Mouse (Mus musculus): ENCODE data around the gene Zfp710. TPM values are rescaled to one million over a fixed set of nuclear protein-coding genes. Genes with fewer than 3 reads are reported as not detected.
"Not testable (repeated sequence)": the region's sequence is repeated elsewhere in the genome, so short reads cannot be mapped to it uniquely, and the experiment has no call there.

Zfp710 gene
- polyA plus RNA-seq (2012; rRNA removed) (24.7 and 35.5 TPM in 2 replicates), polyA plus RNA-seq (2014; fragmentation: Nextera tagmentation; extraction: Ambion mirVana) (15.0 and 16.9 TPM in 2 replicates)

DNA sequence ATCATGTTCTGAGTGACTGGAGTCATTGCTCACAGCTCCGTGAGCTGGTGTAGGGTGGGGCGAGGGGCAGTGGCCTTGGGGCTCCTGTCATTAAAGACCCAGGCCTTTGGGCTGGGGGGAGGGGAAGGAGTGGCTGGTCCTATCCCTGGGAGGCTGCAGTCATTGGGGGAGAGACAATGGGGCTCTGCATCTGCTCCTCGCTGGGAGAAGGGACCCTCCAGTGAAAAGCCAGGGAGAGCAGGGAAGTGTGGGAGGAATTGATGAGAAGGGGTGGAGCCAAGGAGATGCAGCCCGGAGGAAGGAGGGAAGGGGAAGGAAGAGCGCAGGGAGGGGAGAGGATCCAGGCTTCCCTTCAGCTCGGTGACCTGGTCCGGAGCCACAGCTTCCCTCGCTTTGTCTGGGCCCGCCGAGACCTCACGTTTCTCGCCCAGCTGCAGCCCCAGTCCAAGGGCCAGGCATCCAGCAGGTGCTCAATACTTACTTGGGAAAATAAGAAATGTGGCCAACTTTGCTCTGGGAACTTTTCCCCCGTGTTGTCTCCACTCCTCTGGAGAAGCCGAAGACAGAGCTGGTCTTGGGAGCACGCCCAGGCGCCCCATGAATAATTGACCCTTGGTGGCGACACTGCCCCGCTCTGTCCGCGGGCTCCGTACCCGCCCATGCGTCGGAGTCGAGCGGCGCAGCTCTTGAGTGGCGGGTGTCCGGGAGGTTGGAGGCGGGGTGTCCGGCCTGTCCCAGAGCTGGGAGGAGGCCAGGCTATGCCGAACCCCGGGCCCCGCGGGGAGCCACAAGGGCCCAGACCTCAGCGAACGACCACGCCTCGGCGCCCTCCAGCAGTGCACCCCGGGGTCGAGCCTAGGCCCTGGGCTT is at the start of gene Zfp710:
Zfp710 (plus strand) TSS at position 294 of the 870 bp plus-strand sequence.
- DNase-seq (ENCODE audit: low spot score), result peak; percentile 58
- no peak for TF ChIP-seq POLR2A (IDR thresholded peaks at IDR 0.05; ENCODE audit: borderline replicate concordance, extremely low read depth, insufficient read depth, insufficient read length)
- Histone ChIP-seq H3K9ac (ENCODE audit: low read depth, low read length, severe bottlenecking) (peak within 1 kb of the TSS; percentile 90), H3K4me3 (replicated peaks; ENCODE audit: low read length) (peak within 1 kb of the TSS; percentile 78), H3K4me2 (replicated peaks; ENCODE audit: low read depth, low read length, severe bottlenecking) (peak within 1 kb of the TSS; percentile 91), H3K4me1 (ENCODE audit: control insufficient read depth, insufficient read depth, low read length) (peaks cover 18% of the 10 kb centered on the region), H3K36me3 (ENCODE audit: control insufficient read depth, insufficient read depth, low read length) (no peaks in the 10 kb centered on the region), H3K27ac (replicated peaks; ENCODE audit: low read depth, low read length) (peak within 1 kb of the TSS; percentile 97), H3K27me3 (ENCODE audit: control insufficient read depth, insufficient read depth, low read length) (no peaks in the 10 kb centered on the region), H3K9me3 (ENCODE audit: control insufficient read depth, low read length) (no peaks in the 10 kb centered on the region)
- peak; percentile 66 for ATAC-seq (ENCODE audit: low FRiP score, low read depth)
- 3% methylated on average over 32 of the region's 42 CpGs for WGBS

DNA sequence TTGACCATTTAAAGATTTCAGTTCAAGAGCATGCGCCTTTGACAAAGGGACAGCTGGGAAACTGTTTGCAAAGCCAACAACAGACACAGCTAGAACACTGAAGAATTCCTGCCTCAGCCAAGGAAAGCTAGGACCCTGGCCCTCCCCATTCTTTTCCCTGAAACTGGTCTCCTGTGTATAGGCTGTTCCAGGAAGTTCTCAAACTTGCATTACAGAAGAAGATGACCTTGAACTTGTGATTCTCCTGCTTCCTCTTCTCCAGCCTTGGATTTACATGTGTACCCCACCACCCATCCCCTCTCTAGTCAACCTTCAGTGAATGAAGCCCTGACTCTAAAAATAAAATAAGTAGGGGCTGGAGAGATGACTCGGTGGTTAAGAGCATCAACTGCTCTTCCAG is 49.3 kb upstream of the Zfp710 start:
- no peak for TF ChIP-seq POLR2A (IDR thresholded peaks at IDR 0.05; ENCODE audit: borderline replicate concordance, extremely low read depth, insufficient read depth, insufficient read length)
- Histone ChIP-seq H3K4me2 (replicated peaks; ENCODE audit: low read depth, low read length, severe bottlenecking) (no peak overlapping the region), H3K36me3 (ENCODE audit: control insufficient read depth, insufficient read depth, low read length) (no peaks in the 10 kb centered on the region), H3K27ac (replicated peaks; ENCODE audit: low read depth, low read length) (no peak overlapping the region), H3K9me3 (ENCODE audit: control insufficient read depth, low read length) (no peaks in the 10 kb centered on the region), H3K4me1 (ENCODE audit: control insufficient read depth, insufficient read depth, low read length) (no peaks in the 10 kb centered on the region), H3K9ac (ENCODE audit: low read depth, low read length, severe bottlenecking) (no peak overlapping the region), H3K4me3 (replicated peaks; ENCODE audit: low read length) (no peak overlapping the region), H3K27me3 (ENCODE audit: control insufficient read depth, insufficient read depth, low read length) (no peaks in the 10 kb centered on the region)
- 88% methylated on average over 2 of the region's 2 CpGs for WGBS
- no peak for ATAC-seq (ENCODE audit: low FRiP score, low read depth)
- no peak for DNase-seq (ENCODE audit: low spot score)

GRCm38 (mm10) chr7:79986717-79987116 is 37.9 kb upstream of the Zfp710 start:
- Histone ChIP-seq H3K36me3 (ENCODE audit: control insufficient read depth, insufficient read depth, low read length) (no peaks in the 10 kb centered on the region), H3K9ac (ENCODE audit: low read depth, low read length, severe bottlenecking) (no peak overlapping the region), H3K4me3 (replicated peaks; ENCODE audit: low read length) (no peak overlapping the region), H3K27me3 (ENCODE audit: control insufficient read depth, insufficient read depth, low read length) (no peaks in the 10 kb centered on the region), H3K27ac (replicated peaks; ENCODE audit: low read depth, low read length) (no peak overlapping the region), H3K4me1 (ENCODE audit: control insufficient read depth, insufficient read depth, low read length) (no peaks in the 10 kb centered on the region), H3K4me2 (replicated peaks; ENCODE audit: low read depth, low read length, severe bottlenecking) (no peak overlapping the region), H3K9me3 (ENCODE audit: control insufficient read depth, low read length) (no peaks in the 10 kb centered on the region)
- WGBS, result 81% methylated on average over 7 of the region's 7 CpGs
- no peak for DNase-seq (ENCODE audit: low spot score)
- peak; percentile 73; the same call in 1 of the 2 replicates for ATAC-seq (ENCODE audit: low FRiP score, low read depth)
- TF ChIP-seq POLR2A (IDR thresholded peaks at IDR 0.05; ENCODE audit: borderline replicate concordance, extremely low read depth, insufficient read depth, insufficient read length), result no peak

DNA sequence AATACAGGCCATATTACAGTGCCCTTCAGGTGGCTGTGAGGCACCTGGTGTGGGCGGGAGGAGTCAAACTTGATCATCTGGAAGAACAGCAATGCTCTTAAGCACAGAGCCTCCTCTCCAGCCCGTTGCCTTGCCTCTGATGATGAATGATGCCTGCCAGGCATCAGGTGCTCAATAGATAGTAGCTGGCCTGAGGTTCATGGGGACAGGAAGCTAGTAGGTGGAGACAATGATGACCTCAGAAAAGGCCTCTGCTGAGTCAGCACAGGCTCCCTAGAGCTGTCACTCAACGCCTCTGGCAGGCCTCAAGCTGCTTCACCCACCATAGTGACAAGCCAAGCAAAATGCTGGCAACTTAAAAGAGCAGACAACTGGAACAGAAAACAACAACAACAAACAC is 36.9 kb upstream of the Zfp710 start:
- 48% methylated on average over 3 of the region's 3 CpGs for WGBS
- Histone ChIP-seq H3K9me3 (ENCODE audit: control insufficient read depth, low read length) (no peaks in the 10 kb centered on the region), H3K27ac (replicated peaks; ENCODE audit: low read depth, low read length) (no peak overlapping the region), H3K9ac (ENCODE audit: low read depth, low read length, severe bottlenecking) (no peak overlapping the region), H3K4me1 (ENCODE audit: control insufficient read depth, insufficient read depth, low read length) (no peaks in the 10 kb centered on the region), H3K36me3 (ENCODE audit: control insufficient read depth, insufficient read depth, low read length) (no peaks in the 10 kb centered on the region), H3K4me3 (replicated peaks; ENCODE audit: low read length) (no peak overlapping the region), H3K27me3 (ENCODE audit: control insufficient read depth, insufficient read depth, low read length) (no peaks in the 10 kb centered on the region), H3K4me2 (replicated peaks; ENCODE audit: low read depth, low read length, severe bottlenecking) (no peak overlapping the region)
- DNase-seq (ENCODE audit: low spot score) (peak; percentile 18), ATAC-seq (ENCODE audit: low FRiP score, low read depth) (no peak)
- no peak for TF ChIP-seq POLR2A (IDR thresholded peaks at IDR 0.05; ENCODE audit: borderline replicate concordance, extremely low read depth, insufficient read depth, insufficient read length)

DNA sequence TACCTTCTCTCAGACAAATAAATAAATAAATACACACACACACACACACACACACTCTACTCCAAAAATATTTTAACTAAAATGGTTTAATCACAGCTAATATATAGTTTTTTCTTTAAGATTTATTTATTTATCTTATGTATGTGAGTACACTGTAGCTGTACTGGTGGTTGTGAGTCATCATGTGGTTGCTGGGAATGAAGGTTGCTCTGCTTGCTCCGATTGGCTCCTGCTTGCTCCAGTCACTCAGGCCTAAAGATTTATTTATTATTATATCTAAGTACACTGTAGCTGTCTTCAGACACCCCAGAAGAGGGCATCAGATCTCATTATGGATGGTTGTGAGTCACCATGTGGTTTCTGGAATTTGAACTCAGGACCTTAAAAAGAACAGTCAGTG is 36.1 kb upstream of the Zfp710 start:
- 98% methylated on average over 1 of the region's 1 CpGs for WGBS
- H3K9me3 ChIP-seq (ENCODE audit: control insufficient read depth, low read length); H3K27me3 ChIP-seq (ENCODE audit: control insufficient read depth, insufficient read depth, low read length); H3K27ac ChIP-seq (replicated peaks; ENCODE audit: low read depth, low read length); DNase-seq (ENCODE audit: low spot score); H3K4me1 ChIP-seq (ENCODE audit: control insufficient read depth, insufficient read depth, low read length); H3K9ac ChIP-seq (ENCODE audit: low read depth, low read length, severe bottlenecking); H3K4me2 ChIP-seq (replicated peaks; ENCODE audit: low read depth, low read length, severe bottlenecking); H3K36me3 ChIP-seq (ENCODE audit: control insufficient read depth, insufficient read depth, low read length); ATAC-seq (ENCODE audit: low FRiP score, low read depth); H3K4me3 ChIP-seq (replicated peaks; ENCODE audit: low read length): not testable (repeated sequence)
